Mouse (Mus musculus) forebrain, embryonic 14.5 days (tissue): ENCODE data around the gene Top2a. TPM values are rescaled to one million over a fixed set of nuclear protein-coding genes. Genes with fewer than 3 reads are reported as not detected.

Source experiments
- ATAC-seq: fragments of 200-750 bp; cut with Nextera tagmentation; 2 replicates; pipeline ENCODE4 v1.8.0; 2017; ENCODE audit warnings: mild to moderate bottlenecking, moderate library complexity
- DNase-seq: peaks from one replicate; pipeline ENCODE4 v3.0.0-alpha.2; 2015; ENCODE audit warnings: low spot score
- H3K27ac ChIP-seq: fragments of 300-500 bp; sonication (generic); 2 replicates; pipeline ENCODE4 v1.5.1; 2014; ENCODE audit warnings: low read depth, mild to moderate bottlenecking, control low read depth, low read length, moderate library complexity
- H3K27me3 ChIP-seq: fragments of 300-500 bp; sonication (generic); replicated peaks from 2 replicates; pipeline ENCODE4 v1.6.1; 2014; ENCODE audit warnings: low read length, control low read depth, mixed read lengths; ENCODE audit not compliant: control insufficient read depth, insufficient read depth
- H3K36me3 ChIP-seq: fragments of 300-500 bp; sonication (generic); 2 replicates; pipeline ENCODE4 v1.6.1; 2014; ENCODE audit warnings: low read length, control low read depth; ENCODE audit not compliant: control insufficient read depth, insufficient read depth
- H3K4me1 ChIP-seq: fragments of 300-500 bp; sonication (generic); 2 replicates; pipeline ENCODE4 v1.6.1; 2014; ENCODE audit warnings: antibody characterized with exemption, low read length, control low read depth; ENCODE audit not compliant: control insufficient read depth, insufficient read depth
- H3K4me2 ChIP-seq: fragments of 300-500 bp; sonication (generic); 2 replicates; pipeline ENCODE4 v1.6.1; 2014; ENCODE audit warnings: mild to moderate bottlenecking, control low read depth, low read length
- H3K4me3 ChIP-seq: fragments of 300-500 bp; sonication (generic); 2 replicates; pipeline ENCODE4 v1.5.1; 2014; ENCODE audit warnings: low read depth, low read length, control low read depth
- H3K9ac ChIP-seq: fragments of 300-500 bp; sonication (generic); 2 replicates; pipeline ENCODE4 v1.6.1; 2014; ENCODE audit warnings: mild to moderate bottlenecking, low read length, control low read depth, moderate library complexity
- H3K9me3 ChIP-seq: fragments of 300-500 bp; sonication (generic); replicated peaks from 2 replicates; pipeline ENCODE4 v1.6.1; 2016; ENCODE audit warnings: low read length, control low read depth, mixed read lengths; ENCODE audit not compliant: control insufficient read depth
- WGBS: fragments of 180-500 bp; shearing (Covaris S2); extraction: QIAGEN DNeasy Blood & Tissue Kit; methylation state at CpG from one replicate; pipeline ENCODE4 v1.1.7; 2014; 5-methylcytosine and 5-hydroxymethylcytosine counted together
- polyA plus RNA-seq: library from polyadenylated mRNA; unstranded; fragments of >200 nt; fragmentation: Nextera tagmentation; extraction: Ambion mirVana; gene quantifications from 2 replicates; pipeline ENCODE4 v1.2.1, GENCODE M21; 2014

Top2a gene
- polyA plus RNA-seq, 1 experiment from 2014 or later = 150 TPM

- Histone ChIP-seq H3K4me1 (peaks cover 43% of the 10 kb centered on the region), H3K27ac (no peak overlapping the region), H3K9ac (no peak overlapping the region), H3K27me3 (no peaks in the 10 kb centered on the region), H3K4me2 (no peak overlapping the region), H3K36me3 (peaks cover 19% of the 10 kb centered on the region), H3K9me3 (no peaks in the 10 kb centered on the region), H3K4me3 (no peak overlapping the region)
- 53% methylated on average over 9 of the region's 9 CpGs for WGBS
- ATAC-seq = no peak
- DNase-seq = peak; percentile 75
Observed at GRCm38 (mm10) chr11:98972215-98972614, 51.8 kb downstream of the Top2a start.

GRCm38 (mm10) chr11:98971316-98972031 lies 52.5 kb downstream of the Top2a start:
- no peak overlapping the region for H3K4me3 ChIP-seq
- ATAC-seq (no peak), DNase-seq (peak; percentile 82)
- H3K4me1 ChIP-seq = peaks cover 50% of the 10 kb centered on the region
- 64% methylated on average over 23 of the region's 23 CpGs for WGBS
- no peaks in the 10 kb centered on the region for H3K9me3 ChIP-seq
- H3K27me3 ChIP-seq = no peaks in the 10 kb centered on the region
- H3K4me2 ChIP-seq = no peak overlapping the region
- H3K27ac ChIP-seq = peak overlapping the region; percentile 94
- peaks cover 19% of the 10 kb centered on the region for H3K36me3 ChIP-seq
- H3K9ac ChIP-seq = no peak overlapping the region

- peak overlapping the region; percentile 32; the same call in 1 of the 2 replicates for H3K9ac ChIP-seq
- H3K9me3 ChIP-seq = no peaks in the 10 kb centered on the region
- DNase-seq (peak; percentile 58), ATAC-seq (0 out of 2 replicates have a peak, but pooled peaks have one; percentile 1)
- peaks cover 19% of the 10 kb centered on the region for H3K36me3 ChIP-seq
- whole genome bisulfite sequencing = 50% methylated on average over 28 of the region's 29 CpGs
- peaks cover 61% of the 10 kb centered on the region for H3K4me1 ChIP-seq
- peak overlapping the region; percentile 94 for H3K27ac ChIP-seq
- no peak overlapping the region for H3K4me3 ChIP-seq
- peak overlapping the region; percentile 44 for H3K4me2 ChIP-seq
- H3K27me3 ChIP-seq = no peaks in the 10 kb centered on the region
Observed at GRCm38 (mm10) chr11:98970191-98970925, 53.6 kb downstream of the Top2a start.

- H3K36me3 ChIP-seq = peaks cover 19% of the 10 kb centered on the region
- peak overlapping the region; percentile 32; the same call in 1 of the 2 replicates for H3K9ac ChIP-seq
- DNase-seq (peak; percentile 94), ATAC-seq (peak; percentile 76)
- H3K4me3 ChIP-seq = peak overlapping the region; percentile 2; the same call in 1 of the 2 replicates
- H3K27ac ChIP-seq = peak overlapping the region; percentile 94
- no peaks in the 10 kb centered on the region for H3K9me3 ChIP-seq
- no peaks in the 10 kb centered on the region for H3K27me3 ChIP-seq
- WGBS = 4% methylated on average over 17 of the region's 17 CpGs
- H3K4me1 ChIP-seq = peaks cover 70% of the 10 kb centered on the region
- peak overlapping the region; percentile 44 for H3K4me2 ChIP-seq
Observed at GRCm38 (mm10) chr11:98969496-98969927, 54.5 kb downstream of the Top2a start.

- H3K4me3 ChIP-seq = peak overlapping the region; percentile 2; the same call in 1 of the 2 replicates
- peaks cover 19% of the 10 kb centered on the region for H3K36me3 ChIP-seq
- H3K4me2 ChIP-seq = peak overlapping the region; percentile 44
- no peaks in the 10 kb centered on the region for H3K27me3 ChIP-seq
- DNase-seq (peak; percentile 89), ATAC-seq (peak; percentile 63)
- H3K9me3 ChIP-seq = no peaks in the 10 kb centered on the region
- peak overlapping the region; percentile 94 for H3K27ac ChIP-seq
- H3K4me1 ChIP-seq = peaks cover 76% of the 10 kb centered on the region
- H3K9ac ChIP-seq = peak overlapping the region; percentile 36
- 2% methylated on average over 19 of the region's 20 CpGs for WGBS
Observed at GRCm38 (mm10) chr11:98968716-98969495, 55.1 kb downstream of the Top2a start.

GRCm38 (mm10) chr11:98968079-98968478 lies 55.9 kb downstream of the Top2a start:
- Histone ChIP-seq H3K9ac (peak overlapping the region; percentile 36; the same call in 1 of the 2 replicates), H3K4me2 (peak overlapping the region; percentile 44), H3K27me3 (no peaks in the 10 kb centered on the region), H3K27ac (peak overlapping the region; percentile 94), H3K9me3 (no peaks in the 10 kb centered on the region), H3K36me3 (peaks cover 13% of the 10 kb centered on the region), H3K4me1 (peaks cover 84% of the 10 kb centered on the region), H3K4me3 (no peak overlapping the region)
- DNase-seq = no peak
- ATAC-seq = no peak
- WGBS = 66% methylated on average over 16 of the region's 16 CpGs

DNA sequence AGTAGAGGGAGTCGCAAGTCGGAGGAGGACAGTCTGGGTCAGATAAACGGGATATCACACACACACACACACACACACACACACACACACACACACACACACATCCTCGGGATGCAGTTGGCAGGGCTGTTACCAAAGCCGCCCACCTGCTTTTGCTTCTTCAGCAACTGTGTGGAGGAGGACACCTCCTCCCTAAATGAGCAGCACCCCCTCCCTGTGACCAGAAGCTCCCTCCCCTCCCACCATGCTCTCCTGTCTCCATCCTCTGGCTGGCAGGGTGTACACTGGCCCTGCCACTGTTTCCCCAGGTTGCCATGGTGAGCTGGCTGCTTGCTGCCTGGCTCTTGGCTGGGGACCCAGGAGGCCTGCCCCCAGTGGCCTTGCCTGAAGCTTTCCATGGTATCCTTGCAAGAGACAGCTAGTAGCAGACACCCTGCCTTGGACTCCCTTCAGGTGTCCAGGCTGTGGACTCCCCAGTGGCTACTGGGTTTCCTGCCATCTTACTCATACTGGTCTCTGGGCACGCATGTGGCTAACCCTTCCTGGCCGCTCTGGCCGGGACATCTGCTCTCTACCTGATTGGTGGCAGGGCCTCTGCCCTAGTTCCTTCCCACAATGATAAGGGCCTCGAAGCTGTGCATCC lies 57.4 kb downstream of the Top2a start:
- peaks cover 10% of the 10 kb centered on the region for H3K36me3 ChIP-seq
- H3K9me3 ChIP-seq = no peaks in the 10 kb centered on the region
- no peak overlapping the region for H3K4me3 ChIP-seq
- peaks cover 97% of the 10 kb centered on the region for H3K4me1 ChIP-seq
- H3K9ac ChIP-seq = 0 out of 2 replicates have a peak overlapping the region, but pooled peaks have one; percentile 0
- WGBS = 39% methylated on average over 9 of the region's 9 CpGs
- peaks cover 7% of the 10 kb centered on the region; the same call in 1 of the 2 replicates for H3K27me3 ChIP-seq
- H3K27ac ChIP-seq = peak overlapping the region; percentile 94; the same call in 1 of the 2 replicates
- peak; percentile 84 for DNase-seq
- H3K4me2 ChIP-seq = peak overlapping the region; percentile 100; the same call in 1 of the 2 replicates
- ATAC-seq = 0 out of 2 replicates have a peak, but pooled peaks have one; percentile 10
